Mouse (Mus musculus) hindbrain, embryonic 13.5 days (tissue): ENCODE data around the gene Tbx15. TPM values are rescaled to one million over a fixed set of nuclear protein-coding genes. Genes with fewer than 3 reads are reported as not detected.

Experiments
- ATAC-seq: fragments of 200-750 bp; cut with Nextera tagmentation; 2 replicates; pipeline ENCODE4 v1.8.0; 2017; ENCODE audit warnings: moderate TSS enrichment; ENCODE audit not compliant: low FRiP score
- H3K27ac ChIP-seq: fragments of 300-500 bp; sonication (generic); 2 replicates; pipeline ENCODE4 v1.5.1; 2015; ENCODE audit warnings: inconsistent platforms, mild to moderate bottlenecking, moderate library complexity
- H3K27me3 ChIP-seq: fragments of 300-500 bp; sonication (generic); 2 replicates; pipeline ENCODE4 v1.6.1; 2015; ENCODE audit warnings: mild to moderate bottlenecking, inconsistent platforms
- H3K36me3 ChIP-seq: fragments of 300-500 bp; sonication (generic); 2 replicates; pipeline ENCODE4 v1.6.1; 2015; ENCODE audit warnings: mild to moderate bottlenecking, inconsistent platforms
- H3K4me1 ChIP-seq: fragments of 300-500 bp; sonication (generic); replicated peaks from 2 replicates; pipeline ENCODE4 v1.6.1; 2015; ENCODE audit warnings: inconsistent platforms
- H3K4me2 ChIP-seq: fragments of 300-500 bp; sonication (generic); 2 replicates; pipeline ENCODE4 v1.6.1; 2015; ENCODE audit warnings: inconsistent platforms, mild to moderate bottlenecking, moderate library complexity
- H3K4me3 ChIP-seq: fragments of 300-500 bp; sonication (generic); 2 replicates; pipeline ENCODE4 v1.5.1; 2015; ENCODE audit warnings: mild to moderate bottlenecking, inconsistent platforms
- H3K9ac ChIP-seq: fragments of 300-500 bp; sonication (generic); 2 replicates; pipeline ENCODE4 v1.6.1; 2015; ENCODE audit warnings: mild to moderate bottlenecking, inconsistent platforms
- H3K9me3 ChIP-seq: fragments of 300-500 bp; sonication (generic); 2 replicates; pipeline ENCODE4 v1.6.1; 2016; ENCODE audit warnings: inconsistent platforms
- WGBS: fragments of 180-500 bp; shearing (Covaris S2); methylation state at CpG from one replicate; pipeline ENCODE4 v1.1.7; 2015; 5-methylcytosine and 5-hydroxymethylcytosine counted together
- polyA plus RNA-seq: library from polyadenylated mRNA; unstranded; fragments of >200 nt; fragmentation: Nextera tagmentation; extraction: Ambion mirVana; gene quantifications from 2 replicates; pipeline ENCODE4 v1.2.1, GENCODE M21; 2015

Gene Tbx15
- polyA plus RNA-seq, 1 experiment from 2014 or later: 0.57 TPM

- Histone ChIP-seq H3K4me3 (no peak overlapping the region; the same call in 1 of the 2 replicates), H3K9ac (no peak overlapping the region), H3K9me3 (no peaks in the 10 kb centered on the region), H3K4me2 (no peak overlapping the region), H3K36me3 (no peaks in the 10 kb centered on the region), H3K27me3 (peaks cover 100% of the 10 kb centered on the region), H3K4me1 (peaks cover 7% of the 10 kb centered on the region), H3K27ac (no peak overlapping the region)
- WGBS: 2% methylated on average over 16 of the region's 16 CpGs
- ATAC-seq: no peak
Measured at GRCm38 (mm10) chr3:99252461-99253091, 12.4 kb downstream of the Tbx15 start.

- WGBS: 1% methylated on average over 12 of the region's 12 CpGs
- H3K4me1 ChIP-seq: peaks cover 7% of the 10 kb centered on the region
- no peaks in the 10 kb centered on the region for H3K36me3 ChIP-seq
- no peak overlapping the region for H3K27ac ChIP-seq
- peak overlapping the region; percentile 54; the same call in 1 of the 2 replicates for H3K4me2 ChIP-seq
- H3K27me3 ChIP-seq: peaks cover 100% of the 10 kb centered on the region
- peak overlapping the region; percentile 32; the same call in 1 of the 2 replicates for H3K4me3 ChIP-seq
- ATAC-seq: peak; percentile 41; the same call in 1 of the 2 replicates
- no peak overlapping the region for H3K9ac ChIP-seq
- H3K9me3 ChIP-seq: no peaks in the 10 kb centered on the region
Measured at GRCm38 (mm10) chr3:99253092-99253488, 12.9 kb downstream of the Tbx15 start.

- WGBS: under 1% methylated on average over 73 of the region's 73 CpGs
- no peak overlapping the region; the same call in 1 of the 2 replicates for H3K27ac ChIP-seq
Measured at GRCm38 (mm10) chr3:99253497-99254451, 13.6 kb downstream of the Tbx15 start.

GRCm38 (mm10) chr3:99254559-99255151 lies 14.5 kb downstream of the Tbx15 start:
- no peak overlapping the region for H3K4me2 ChIP-seq
- H3K9me3 ChIP-seq: no peaks in the 10 kb centered on the region
- no peaks in the 10 kb centered on the region for H3K36me3 ChIP-seq
- H3K27me3 ChIP-seq: peaks cover 100% of the 10 kb centered on the region
- no peak overlapping the region for H3K27ac ChIP-seq
- peaks cover 7% of the 10 kb centered on the region for H3K4me1 ChIP-seq
- WGBS: under 1% methylated on average over 15 of the region's 15 CpGs
- peak overlapping the region; percentile 32 for H3K4me3 ChIP-seq
- no peak overlapping the region for H3K9ac ChIP-seq
- ATAC-seq: no peak

More at GRCm38 (mm10) chr3:99253497-99254451, 13.6 kb downstream of the Tbx15 start:
- peak; percentile 65 for ATAC-seq
- H3K36me3 ChIP-seq: no peaks in the 10 kb centered on the region
- no peaks in the 10 kb centered on the region for H3K9me3 ChIP-seq
- peak overlapping the region; percentile 60; the same call in 1 of the 2 replicates for H3K9ac ChIP-seq
- H3K4me2 ChIP-seq: peak overlapping the region; percentile 54
- H3K4me3 ChIP-seq: peak overlapping the region; percentile 32
- peaks cover 7% of the 10 kb centered on the region for H3K4me1 ChIP-seq
- peaks cover 100% of the 10 kb centered on the region for H3K27me3 ChIP-seq

GRCm38 (mm10) chr3:99255411-99256365 lies 15.5 kb downstream of the Tbx15 start:
- Histone ChIP-seq H3K27me3 (peaks cover 97% of the 10 kb centered on the region), H3K4me1 (peaks cover 7% of the 10 kb centered on the region), H3K9ac (no peak overlapping the region), H3K36me3 (no peaks in the 10 kb centered on the region), H3K4me2 (no peak overlapping the region), H3K27ac (no peak overlapping the region), H3K9me3 (no peaks in the 10 kb centered on the region), H3K4me3 (no peak overlapping the region)
- 3% methylated on average over 11 of the region's 11 CpGs for WGBS
- ATAC-seq: no peak

- no peak for ATAC-seq
Measured at GRCm38 (mm10) chr3:99256366-99256750, 16.2 kb downstream of the Tbx15 start.

GRCm38 (mm10) chr3:99256766-99257165 lies 16.6 kb downstream of the Tbx15 start:
- ATAC-seq: no peak
- no peak overlapping the region for H3K27ac ChIP-seq
- peaks cover 7% of the 10 kb centered on the region for H3K4me1 ChIP-seq
- H3K4me3 ChIP-seq: no peak overlapping the region
- H3K9ac ChIP-seq: no peak overlapping the region
- under 1% methylated on average over 20 of the region's 20 CpGs for WGBS
- no peaks in the 10 kb centered on the region for H3K36me3 ChIP-seq
- no peaks in the 10 kb centered on the region for H3K9me3 ChIP-seq
- H3K4me2 ChIP-seq: no peak overlapping the region
- H3K27me3 ChIP-seq: peaks cover 97% of the 10 kb centered on the region

More at GRCm38 (mm10) chr3:99256366-99256750, 16.2 kb downstream of the Tbx15 start:
- H3K4me3 ChIP-seq: no peak overlapping the region; the same call in 1 of the 2 replicates
- H3K27me3 ChIP-seq: peaks cover 97% of the 10 kb centered on the region
- H3K36me3 ChIP-seq: no peaks in the 10 kb centered on the region
- no peaks in the 10 kb centered on the region for H3K9me3 ChIP-seq
- 3% methylated on average over 11 of the region's 11 CpGs for WGBS
- no peak overlapping the region for H3K4me2 ChIP-seq
- H3K4me1 ChIP-seq: peaks cover 7% of the 10 kb centered on the region
- no peak overlapping the region for H3K27ac ChIP-seq
- H3K9ac ChIP-seq: no peak overlapping the region

GRCm38 (mm10) chr3:99257586-99258577 lies 17.7 kb downstream of the Tbx15 start:
- H3K4me3 ChIP-seq: no peak overlapping the region
- peaks cover 7% of the 10 kb centered on the region for H3K4me1 ChIP-seq
- no peak overlapping the region for H3K4me2 ChIP-seq
- peaks cover 97% of the 10 kb centered on the region for H3K27me3 ChIP-seq
- no peaks in the 10 kb centered on the region for H3K36me3 ChIP-seq
- no peaks in the 10 kb centered on the region for H3K9me3 ChIP-seq
- 4% methylated on average over 29 of the region's 29 CpGs for WGBS
- H3K9ac ChIP-seq: no peak overlapping the region
- ATAC-seq: no peak
- H3K27ac ChIP-seq: no peak overlapping the region

- Histone ChIP-seq H3K27me3 (peaks cover 96% of the 10 kb centered on the region), H3K27ac (no peak overlapping the region), H3K9ac (no peak overlapping the region), H3K4me1 (no peaks in the 10 kb centered on the region), H3K4me2 (no peak overlapping the region), H3K4me3 (no peak overlapping the region), H3K9me3 (no peaks in the 10 kb centered on the region), H3K36me3 (no peaks in the 10 kb centered on the region)
- 10% methylated on average over 6 of the region's 6 CpGs for whole genome bisulfite sequencing
- ATAC-seq: no peak
Measured at GRCm38 (mm10) chr3:99259741-99260270, 19.6 kb downstream of the Tbx15 start.

- Histone ChIP-seq H3K27me3 (peaks cover 96% of the 10 kb centered on the region), H3K36me3 (no peaks in the 10 kb centered on the region), H3K4me1 (no peaks in the 10 kb centered on the region), H3K4me2 (no peak overlapping the region), H3K9ac (no peak overlapping the region), H3K4me3 (no peak overlapping the region), H3K27ac (no peak overlapping the region), H3K9me3 (no peaks in the 10 kb centered on the region)
- ATAC-seq: no peak
- WGBS: 37% methylated on average over 2 of the region's 2 CpGs
Measured at GRCm38 (mm10) chr3:99260395-99260794, 20.2 kb downstream of the Tbx15 start.
